Mouse (Mus musculus) stomach, embryonic 15.5 days (tissue): Measurements from ENCODE around the gene Nr1d1. TPM values are rescaled to one million over a fixed set of nuclear protein-coding genes. Genes with fewer than 3 reads are reported as not detected.

Experiments used
- ATAC-seq: fragments of 200-750 bp; cut with Nextera tagmentation; 2 replicates; pipeline ENCODE4 v1.8.0; 2017; ENCODE audit warnings: low read depth, moderate number of reproducible peaks, moderate TSS enrichment; ENCODE audit not compliant: insufficient read depth, low FRiP score
- H3K27ac ChIP-seq: fragments of 300-500 bp; sonication (generic); 2 replicates; pipeline ENCODE4 v1.5.1; 2015; ENCODE audit warnings: mild to moderate bottlenecking, inconsistent platforms
- H3K27me3 ChIP-seq: fragments of 300-500 bp; sonication (generic); replicated peaks from 2 replicates; pipeline ENCODE4 v1.6.1; 2015; ENCODE audit warnings: inconsistent platforms
- H3K36me3 ChIP-seq: fragments of 300-500 bp; sonication (generic); 2 replicates; pipeline ENCODE4 v1.6.1; 2015; ENCODE audit warnings: inconsistent platforms
- H3K4me1 ChIP-seq: fragments of 300-500 bp; sonication (generic); 2 replicates; pipeline ENCODE4 v1.6.1; 2015; ENCODE audit warnings: inconsistent platforms
- H3K4me2 ChIP-seq: fragments of 300-500 bp; sonication (generic); 2 replicates; pipeline ENCODE4 v1.6.1; 2015; ENCODE audit warnings: mild to moderate bottlenecking, inconsistent platforms
- H3K4me3 ChIP-seq: fragments of 300-500 bp; sonication (generic); replicated peaks from 2 replicates; pipeline ENCODE4 v1.5.1; 2015; ENCODE audit warnings: inconsistent platforms
- H3K9ac ChIP-seq: fragments of 300-500 bp; sonication (generic); 2 replicates; pipeline ENCODE4 v1.6.1; 2015; ENCODE audit warnings: inconsistent platforms
- H3K9me3 ChIP-seq: fragments of 300-500 bp; sonication (generic); 2 replicates; pipeline ENCODE4 v1.6.1; 2016; ENCODE audit warnings: inconsistent platforms
- WGBS: fragments of 180-500 bp; shearing (Covaris S2); methylation state at CpG from one replicate; pipeline ENCODE4 v1.1.7; 2015; 5-methylcytosine and 5-hydroxymethylcytosine counted together
- polyA plus RNA-seq: library from polyadenylated mRNA; unstranded; fragments of >200 nt; fragmentation: Nextera tagmentation; extraction: Ambion mirVana; gene quantifications from 2 replicates; pipeline ENCODE4 v1.2.1, GENCODE M21; 2015

Gene Nr1d1
- polyA plus RNA-seq, 1 experiment from 2014 or later: 2.4 TPM

GRCm38 (mm10) chr11:98795714-98796514 lies 20.8 kb upstream of the Nr1d1 start:
- ATAC-seq: peak; percentile 35; the same call in 1 of the 2 replicates
- Histone ChIP-seq H3K9ac (peak overlapping the region; percentile 100), H3K27me3 (no peaks in the 10 kb centered on the region), H3K36me3 (peaks cover 18% of the 10 kb centered on the region), H3K4me2 (peak overlapping the region; percentile 67), H3K4me1 (peaks cover 15% of the 10 kb centered on the region), H3K9me3 (no peaks in the 10 kb centered on the region), H3K27ac (peak overlapping the region; percentile 100), H3K4me3 (peak overlapping the region; percentile 100)
- WGBS: under 1% methylated on average over 72 of the region's 74 CpGs

- Histone ChIP-seq H3K4me3 (peak within 1 kb of the TSS; percentile 100), H3K27me3 (no peaks in the 10 kb centered on the region), H3K27ac (peak within 1 kb of the TSS; percentile 100), H3K9me3 (no peaks in the 10 kb centered on the region), H3K4me1 (peaks cover 15% of the 10 kb centered on the region), H3K4me2 (peak within 1 kb of the TSS; percentile 67), H3K36me3 (peaks cover 11% of the 10 kb centered on the region), H3K9ac (peak within 1 kb of the TSS; percentile 100)
- ATAC-seq: peak; percentile 76
- 0% methylated on average over 51 of the region's 89 CpGs for WGBS
Observed at GRCm38 (mm10) chr11:98795015-98795713, 20.0 kb upstream of the Nr1d1 start, which contains the start of gene Msl1. Msl1 (plus strand) TSS chr11:98795516.

GRCm38 (mm10) chr11:98794469-98795014 lies 19.4 kb upstream of the Nr1d1 start:
- peak overlapping the region; percentile 100 for H3K9ac ChIP-seq
- H3K4me2 ChIP-seq: peak overlapping the region; percentile 67
- peaks cover 7% of the 10 kb centered on the region for H3K36me3 ChIP-seq
- H3K4me3 ChIP-seq: peak overlapping the region; percentile 100
- H3K9me3 ChIP-seq: no peaks in the 10 kb centered on the region
- no peaks in the 10 kb centered on the region for H3K27me3 ChIP-seq
- peak; percentile 58 for ATAC-seq
- under 1% methylated on average over 30 of the region's 30 CpGs for WGBS
- H3K4me1 ChIP-seq: peaks cover 20% of the 10 kb centered on the region
- H3K27ac ChIP-seq: peak overlapping the region; percentile 100

DNA sequence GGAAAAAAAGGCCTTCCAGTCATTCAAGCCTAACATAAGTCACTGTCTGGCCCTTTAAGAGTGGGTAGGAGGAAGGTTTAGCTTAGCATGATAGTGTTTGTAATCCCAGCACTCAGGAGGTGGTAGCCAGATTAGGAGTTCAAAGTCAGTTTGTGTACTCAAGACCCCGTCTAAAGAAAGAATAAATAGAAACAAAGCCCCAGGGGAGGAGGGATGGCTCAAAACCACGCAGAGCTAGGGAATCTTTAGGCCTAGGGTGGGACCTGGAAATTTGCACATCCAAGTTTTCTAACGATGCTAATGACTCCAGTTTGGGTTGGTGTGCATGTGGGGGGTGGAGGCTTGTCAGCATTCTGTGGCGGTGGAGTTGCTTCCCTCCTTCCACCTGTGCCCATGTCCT lies 16.9 kb upstream of the Nr1d1 start:
- H3K9ac ChIP-seq: no peak overlapping the region
- H3K4me3 ChIP-seq: no peak overlapping the region
- WGBS: 17% methylated on average over 4 of the region's 4 CpGs
- H3K4me1 ChIP-seq: peaks cover 10% of the 10 kb centered on the region
- peak overlapping the region; percentile 3; the same call in 1 of the 2 replicates for H3K27ac ChIP-seq
- no peaks in the 10 kb centered on the region for H3K36me3 ChIP-seq
- ATAC-seq: no peak
- H3K27me3 ChIP-seq: no peaks in the 10 kb centered on the region
- no peak overlapping the region for H3K4me2 ChIP-seq
- H3K9me3 ChIP-seq: no peaks in the 10 kb centered on the region

DNA sequence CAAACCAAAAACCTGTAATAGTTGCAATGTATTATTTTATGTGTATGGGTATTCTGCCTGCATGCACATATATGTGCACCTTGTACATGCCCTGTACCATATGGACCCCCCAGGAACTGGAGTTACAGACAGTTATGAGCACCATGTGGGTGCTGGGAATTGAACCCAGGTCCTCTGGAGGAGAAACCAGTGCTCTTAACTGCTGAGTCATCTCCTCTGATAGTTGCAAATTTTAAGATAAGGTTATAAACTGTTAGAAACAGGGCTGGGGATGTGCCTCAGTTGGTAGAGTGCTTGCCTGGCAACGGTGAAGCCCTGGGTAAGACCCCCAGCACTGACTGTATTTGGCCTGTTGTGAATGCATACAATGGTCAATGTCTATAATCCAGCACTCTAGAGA lies 16.3 kb upstream of the Nr1d1 start:
- Histone ChIP-seq H3K4me3 (no peak overlapping the region), H3K27me3 (no peaks in the 10 kb centered on the region), H3K4me1 (peaks cover 16% of the 10 kb centered on the region), H3K36me3 (no peaks in the 10 kb centered on the region), H3K9ac (no peak overlapping the region), H3K9me3 (no peaks in the 10 kb centered on the region), H3K27ac (no peak overlapping the region), H3K4me2 (no peak overlapping the region)
- ATAC-seq: no peak
- 64% methylated on average over 1 of the region's 1 CpGs for WGBS

- Histone ChIP-seq H3K36me3 (no peaks in the 10 kb centered on the region), H3K4me3 (no peak overlapping the region), H3K9me3 (no peaks in the 10 kb centered on the region), H3K4me2 (no peak overlapping the region), H3K4me1 (peaks cover 23% of the 10 kb centered on the region), H3K27ac (no peak overlapping the region), H3K9ac (no peak overlapping the region), H3K27me3 (no peaks in the 10 kb centered on the region)
- no peak for ATAC-seq
- WGBS: 80% methylated on average over 5 of the region's 5 CpGs
Observed at GRCm38 (mm10) chr11:98790631-98791205, 15.6 kb upstream of the Nr1d1 start.

DNA sequence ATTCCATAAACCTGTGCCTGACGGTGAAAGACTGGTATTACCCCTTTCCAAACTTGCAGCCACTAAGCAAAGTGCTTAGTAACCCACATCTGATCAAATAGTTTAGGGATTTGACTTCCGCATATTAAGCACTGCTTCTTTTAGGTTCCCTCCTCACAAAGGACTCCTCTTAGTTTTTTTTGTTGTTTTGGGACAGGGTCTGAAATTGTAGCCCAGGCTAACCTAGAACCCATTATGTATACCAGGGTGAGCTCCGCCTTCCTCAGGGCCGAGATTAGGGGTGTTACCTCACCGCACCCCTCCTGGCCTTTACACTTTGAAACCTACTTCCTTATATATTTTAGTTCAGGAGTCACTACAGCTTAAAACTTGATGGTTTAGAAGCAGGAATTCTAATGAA lies 14.7 kb upstream of the Nr1d1 start:
- Histone ChIP-seq H3K4me2 (peak overlapping the region; percentile 92), H3K4me3 (peak overlapping the region; percentile 54), H3K27ac (peak overlapping the region; percentile 86; the same call in 1 of the 2 replicates), H3K9ac (peak overlapping the region; percentile 70; the same call in 1 of the 2 replicates), H3K27me3 (no peaks in the 10 kb centered on the region), H3K36me3 (no peaks in the 10 kb centered on the region), H3K9me3 (no peaks in the 10 kb centered on the region), H3K4me1 (peaks cover 32% of the 10 kb centered on the region)
- no peak for ATAC-seq
- WGBS: 25% methylated on average over 5 of the region's 5 CpGs

- no peak for ATAC-seq
- peak overlapping the region; percentile 54 for H3K4me3 ChIP-seq
- H3K36me3 ChIP-seq: no peaks in the 10 kb centered on the region
- WGBS: under 1% methylated on average over 25 of the region's 25 CpGs
- H3K27ac ChIP-seq: peak overlapping the region; percentile 86
- H3K9me3 ChIP-seq: no peaks in the 10 kb centered on the region
- peak overlapping the region; percentile 70; the same call in 1 of the 2 replicates for H3K9ac ChIP-seq
- H3K27me3 ChIP-seq: no peaks in the 10 kb centered on the region
- peak overlapping the region; percentile 92 for H3K4me2 ChIP-seq
- peaks cover 34% of the 10 kb centered on the region for H3K4me1 ChIP-seq
Observed at GRCm38 (mm10) chr11:98789219-98789807, 14.2 kb upstream of the Nr1d1 start.

DNA sequence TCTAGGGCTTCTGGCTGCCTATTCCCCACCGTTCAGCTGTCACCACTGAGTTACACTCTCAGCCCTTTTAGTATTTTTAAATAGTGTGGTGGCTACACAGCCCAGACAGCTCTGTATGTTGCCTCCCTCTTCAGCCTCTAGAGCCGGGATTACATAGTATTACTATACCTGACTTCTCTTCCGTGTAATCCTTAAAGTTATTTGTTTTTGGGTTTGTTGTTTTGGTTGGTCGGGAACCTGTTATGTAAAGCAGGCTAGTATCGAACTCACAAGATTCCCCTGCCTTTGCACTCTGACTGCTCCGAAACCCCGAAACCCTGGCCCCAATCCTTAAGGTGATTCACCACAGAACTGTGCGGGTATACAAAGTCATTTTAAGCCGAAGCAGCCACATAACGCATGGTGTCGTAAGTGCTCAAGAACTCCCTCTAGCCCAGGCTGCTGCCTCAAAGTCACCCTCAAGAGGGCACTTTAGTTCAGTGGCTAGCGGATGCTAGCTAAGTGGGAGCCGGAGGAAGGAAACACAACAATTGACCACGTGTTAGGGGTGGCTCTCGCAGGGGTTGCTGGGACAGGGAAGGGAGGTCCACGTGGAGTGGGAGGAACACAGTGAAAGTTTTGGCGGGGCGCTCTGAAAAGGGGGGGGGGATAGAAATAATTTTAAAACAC lies 13.6 kb upstream of the Nr1d1 start:
- H3K36me3 ChIP-seq: no peaks in the 10 kb centered on the region
- ATAC-seq: peak; percentile 75
- H3K27ac ChIP-seq: peak overlapping the region; percentile 86
- no peaks in the 10 kb centered on the region for H3K27me3 ChIP-seq
- H3K4me2 ChIP-seq: peak overlapping the region; percentile 92
- H3K4me3 ChIP-seq: peak overlapping the region; percentile 54
- peaks cover 40% of the 10 kb centered on the region for H3K4me1 ChIP-seq
- WGBS: 9% methylated on average over 18 of the region's 18 CpGs
- H3K9ac ChIP-seq: peak overlapping the region; percentile 70; the same call in 1 of the 2 replicates
- H3K9me3 ChIP-seq: no peaks in the 10 kb centered on the region

DNA sequence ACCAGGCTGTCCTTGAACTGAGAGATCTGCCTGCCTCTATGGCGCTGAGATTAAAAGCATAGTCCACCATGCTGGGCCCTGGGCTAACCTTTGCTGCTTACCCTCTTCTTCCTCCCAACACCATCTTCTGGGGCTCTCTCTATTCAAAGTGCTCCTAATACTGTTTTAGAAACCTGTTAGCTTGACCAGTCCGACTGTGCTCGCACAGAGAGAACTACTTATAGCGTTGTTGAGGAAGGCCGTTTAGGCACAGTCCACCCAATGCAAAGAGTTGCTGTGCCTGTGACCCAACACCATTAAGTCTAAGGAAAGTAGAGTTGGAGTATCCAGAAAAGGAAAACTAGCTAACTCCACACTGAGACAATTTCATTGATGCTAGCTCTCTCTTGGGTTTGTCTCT lies 13.0 kb upstream of the Nr1d1 start:
- Histone ChIP-seq H3K4me2 (peak overlapping the region; percentile 92; the same call in 1 of the 2 replicates), H3K27ac (peak overlapping the region; percentile 86), H3K4me1 (peaks cover 46% of the 10 kb centered on the region), H3K27me3 (no peaks in the 10 kb centered on the region), H3K36me3 (no peaks in the 10 kb centered on the region), H3K4me3 (no peak overlapping the region), H3K9ac (no peak overlapping the region), H3K9me3 (no peaks in the 10 kb centered on the region)
- ATAC-seq: no peak
- whole genome bisulfite sequencing: 86% methylated on average over 5 of the region's 5 CpGs

- Histone ChIP-seq H3K9ac (no peak overlapping the region), H3K36me3 (no peaks in the 10 kb centered on the region), H3K9me3 (no peaks in the 10 kb centered on the region), H3K27me3 (no peaks in the 10 kb centered on the region), H3K4me3 (no peak overlapping the region), H3K27ac (peak overlapping the region; percentile 97; the same call in 1 of the 2 replicates), H3K4me2 (no peak overlapping the region), H3K4me1 (peaks cover 50% of the 10 kb centered on the region)
- 92% methylated on average over 1 of the region's 1 CpGs for WGBS
- ATAC-seq: no peak
Observed at GRCm38 (mm10) chr11:98787691-98788090, 12.6 kb upstream of the Nr1d1 start.
